Mouse (Mus musculus) layer of hippocampus, adult 9-11 months (tissue): ENCODE data around the gene Olfr523.
A peak's percentile ranks its signal among the peaks of the same experiment; 100 is the strongest.
"Not testable (repeated sequence)": the region's sequence is repeated elsewhere in the genome, so short reads cannot be mapped to it uniquely, and the experiment has no call there.

Experiments
- DNase-seq: peaks from one replicate; pipeline ENCODE4 v3.0.0; 2022

Olfr523 gene

DNA sequence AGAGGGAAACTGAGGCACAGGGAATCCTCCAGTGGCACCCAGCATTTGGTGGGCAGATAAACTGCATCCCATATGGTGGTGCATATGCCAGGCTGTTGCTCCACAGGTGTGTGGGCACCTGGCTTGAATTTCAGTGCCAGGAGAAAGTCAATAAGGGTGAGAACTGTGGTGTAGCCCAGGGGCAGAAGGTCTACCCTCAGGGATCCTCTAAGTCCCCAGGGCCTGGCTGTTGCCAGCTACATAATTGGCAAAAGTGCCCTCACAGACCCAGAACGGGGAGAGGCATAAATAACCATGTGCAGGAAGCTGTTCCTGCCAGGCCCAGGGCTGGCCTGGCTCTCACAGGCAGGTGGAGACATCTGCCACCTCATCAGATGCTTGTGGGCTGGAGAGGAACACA is at the start of gene Olfr523:
TSS of gene Olfr523 (plus strand) at position 282 of the 400 bp plus-strand sequence.
- no peak for DNase-seq

- no peak for DNase-seq
These were observed 48.6 kb upstream of the Olfr523 start for GRCm38 (mm10) chr7:140124382-140124781.

DNA sequence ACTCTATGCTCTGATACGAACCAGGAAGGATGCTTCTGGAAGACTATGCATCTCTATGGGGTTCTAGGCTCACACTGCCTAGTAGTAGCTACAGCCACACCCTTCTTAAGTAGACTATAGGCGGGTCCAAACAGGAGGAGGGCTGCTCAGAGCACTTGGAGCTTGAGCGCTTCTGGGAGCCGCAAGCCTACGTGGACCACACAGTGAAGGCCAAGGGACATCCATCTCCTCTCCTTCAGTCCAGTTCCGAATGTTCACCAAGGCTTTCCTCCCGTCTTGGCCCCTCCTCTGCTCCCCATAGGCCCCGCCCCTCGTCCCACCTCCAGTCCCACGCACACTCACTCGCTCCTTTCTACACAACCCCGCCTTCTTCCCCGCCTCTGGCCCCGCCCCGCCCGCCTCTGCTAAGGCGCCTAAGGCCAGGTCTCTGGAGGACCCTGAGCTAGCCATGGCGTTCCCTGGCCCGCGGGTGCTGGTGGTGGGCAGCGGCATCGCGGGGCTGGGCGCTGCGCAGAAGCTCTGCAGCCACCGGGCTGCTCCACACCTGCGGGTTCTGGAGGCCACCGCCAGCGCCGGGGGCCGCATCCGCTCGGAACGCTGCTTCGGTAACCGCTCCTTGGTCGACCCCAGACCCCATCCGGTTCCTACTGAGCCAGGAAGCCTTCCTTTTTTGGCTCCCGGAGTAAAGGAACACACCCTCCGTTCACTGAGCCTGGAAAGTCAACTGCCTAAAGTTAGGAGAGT is 47.6 kb upstream of the Olfr523 start:
- DNase-seq = peak; percentile 92

DNA sequence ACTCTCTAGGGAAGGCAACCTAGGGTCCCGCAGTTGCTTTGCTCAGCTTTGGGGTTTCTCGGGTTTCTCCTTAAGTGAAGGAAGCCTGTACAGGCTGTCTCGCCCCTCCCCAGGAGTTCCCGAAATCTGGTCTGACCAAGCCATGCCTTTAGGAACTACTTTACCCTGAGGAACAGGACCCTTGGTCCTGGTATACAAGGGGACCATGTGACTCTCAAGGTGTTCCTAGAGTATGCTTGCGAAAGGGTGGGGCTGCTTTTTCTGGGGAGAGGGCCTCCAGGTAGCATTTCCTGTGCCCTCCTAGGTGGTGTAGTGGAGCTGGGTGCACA is 47.0 kb upstream of the Olfr523 start:
- no peak for DNase-seq

GRCm38 (mm10) chr7:140126934-140127333 is 46.1 kb upstream of the Olfr523 start:
- no peak for DNase-seq

GRCm38 (mm10) chr7:140127911-140128310 is 45.1 kb upstream of the Olfr523 start:
- DNase-seq = no peak

GRCm38 (mm10) chr7:140132184-140132583 is 40.8 kb upstream of the Olfr523 start:
- not testable (repeated sequence) for DNase-seq

- not testable (repeated sequence) for DNase-seq
These were observed 39.0 kb upstream of the Olfr523 start for GRCm38 (mm10) chr7:140134033-140134432.

DNA sequence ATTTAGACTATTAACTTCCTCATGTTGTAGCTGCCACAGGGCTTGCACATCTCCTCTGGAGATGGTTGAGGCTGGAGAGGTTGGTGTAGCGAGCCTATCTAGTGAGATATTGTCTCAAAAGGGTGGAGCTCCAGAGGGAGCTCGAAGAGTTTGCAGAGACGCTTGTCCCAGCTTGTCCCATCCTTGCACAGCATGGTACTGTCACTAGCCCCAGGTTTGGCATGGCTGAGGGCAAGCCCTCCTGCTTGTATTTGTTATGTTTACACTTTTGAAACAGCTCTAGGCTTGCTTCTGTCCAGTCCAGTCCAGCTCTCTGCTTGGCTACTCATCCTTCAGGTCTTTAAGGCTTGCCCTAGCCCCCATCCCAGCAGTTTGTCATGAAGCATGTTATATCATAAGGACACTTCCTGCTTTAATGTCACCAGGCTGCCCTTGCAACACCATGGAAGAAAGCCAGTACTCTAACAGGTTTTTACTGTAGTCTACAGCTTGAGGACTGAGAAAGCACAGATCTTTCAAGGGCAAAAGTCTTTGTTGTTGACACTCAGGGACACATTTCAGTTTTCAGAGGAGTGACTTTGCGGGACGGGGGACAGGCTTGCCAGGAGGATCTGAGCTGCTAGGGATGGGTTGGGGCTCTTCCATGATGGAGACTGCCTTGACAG is 37.8 kb upstream of the Olfr523 start:
- DNase-seq = no peak

DNA sequence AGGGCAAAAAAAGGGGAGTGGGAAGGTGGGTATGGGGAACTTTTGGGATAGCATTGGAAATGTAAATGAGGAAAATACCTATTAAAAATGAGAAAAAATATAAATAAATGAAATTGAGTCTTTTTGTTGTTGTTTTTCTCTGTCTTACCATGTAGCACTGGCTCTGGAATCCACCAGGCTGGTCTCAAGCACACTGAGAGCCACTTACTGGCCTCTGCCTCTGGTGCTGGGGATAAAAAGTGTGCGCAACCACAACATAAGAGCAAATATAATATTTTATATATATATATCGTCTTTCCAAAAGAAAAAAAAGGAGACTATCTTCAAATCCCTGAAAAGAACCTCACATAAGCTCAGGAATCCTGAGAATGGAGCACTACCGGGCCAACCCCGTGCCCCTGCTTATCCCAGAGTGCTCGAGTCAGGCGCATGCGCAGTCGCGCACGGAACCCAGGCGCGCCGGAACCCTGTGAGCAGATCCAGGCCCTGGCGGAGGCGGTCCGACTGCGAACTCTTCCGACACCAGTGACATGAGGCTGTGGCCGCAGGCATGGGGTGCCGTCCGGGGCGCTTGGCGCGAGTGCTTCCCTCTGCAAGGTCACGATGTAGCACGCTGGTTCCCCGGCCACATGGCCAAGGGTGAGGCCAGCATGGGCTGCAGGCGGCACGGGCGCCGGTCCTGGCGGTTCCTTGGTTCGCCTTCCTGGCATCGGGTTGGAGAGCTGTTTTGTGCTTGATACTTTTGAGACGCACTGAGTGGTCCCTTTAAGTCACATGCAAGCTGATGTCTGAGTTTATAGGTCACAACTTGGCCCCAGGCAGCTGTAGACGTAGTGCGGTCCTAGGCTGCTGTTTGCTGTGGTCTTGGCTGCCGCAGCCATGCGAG is 35.6 kb upstream of the Olfr523 start, which contains the start of gene Mtg1:
TSS of gene Mtg1 (plus strand) at position 430 of the 886 bp plus-strand sequence.
- DNase-seq = peak; percentile 97

- no peak for DNase-seq
These were observed 35.1 kb upstream of the Olfr523 start for GRCm38 (mm10) chr7:140138021-140138310.

DNA sequence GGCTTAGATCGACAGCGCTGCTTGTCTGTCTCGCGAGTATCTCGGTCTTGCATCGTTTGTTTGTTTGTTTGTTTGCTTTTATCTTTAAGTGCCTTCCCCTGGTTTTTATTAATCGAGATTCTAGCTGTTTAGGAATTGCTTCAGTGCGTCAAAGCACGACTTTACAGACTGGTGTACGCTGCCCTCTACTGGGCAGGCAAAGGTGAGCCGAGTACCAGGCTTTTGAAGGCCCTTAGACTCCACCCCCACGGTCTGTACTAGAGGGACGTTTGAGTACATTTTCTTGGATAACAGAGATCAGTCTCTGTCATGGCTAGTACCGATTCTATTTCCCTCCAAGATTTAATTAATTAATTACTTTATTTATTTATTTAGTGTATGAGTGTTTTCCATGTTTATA is 31.7 kb upstream of the Olfr523 start:
- peak; percentile 49 for DNase-seq

DNA sequence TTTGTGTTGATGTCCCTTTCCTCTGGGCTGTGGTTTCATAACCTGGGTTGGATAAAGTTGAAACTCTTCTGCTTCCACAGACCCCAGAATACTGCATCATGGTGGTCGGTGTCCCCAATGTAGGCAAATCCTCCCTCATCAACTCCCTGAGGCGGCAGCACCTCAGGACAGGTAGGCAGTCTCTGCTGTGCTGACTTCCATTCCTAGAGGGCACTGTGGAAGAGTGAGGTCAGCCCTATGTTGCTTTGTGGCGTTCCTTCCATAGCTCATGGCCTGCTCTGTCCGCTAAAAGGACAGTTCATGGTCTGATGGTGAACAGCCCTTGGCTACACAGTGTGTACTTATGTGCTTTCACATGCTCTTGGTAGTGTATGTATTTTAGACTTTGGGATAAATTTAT is 28.5 kb upstream of the Olfr523 start:
- DNase-seq = no peak

DNA sequence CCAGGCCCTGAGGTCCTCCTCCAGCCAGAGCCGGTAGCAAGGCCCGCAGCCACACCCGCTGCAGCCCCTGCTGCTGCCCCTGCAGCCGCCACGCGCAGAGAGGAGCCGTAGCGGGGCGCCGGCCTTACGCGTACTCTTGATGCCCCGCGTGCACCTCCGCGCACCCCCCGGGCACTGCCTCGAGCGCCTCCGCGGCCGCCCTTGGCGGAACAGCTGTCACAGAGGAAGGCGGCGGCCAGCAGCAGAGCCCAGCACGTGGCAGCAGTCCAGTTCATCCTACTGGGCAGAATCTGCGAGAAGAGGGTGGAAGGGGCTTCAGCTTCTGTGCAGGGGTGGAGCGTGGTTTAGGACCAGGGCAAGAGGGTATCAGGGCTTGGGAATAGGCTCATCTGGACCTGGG is 19.6 kb upstream of the Olfr523 start:
- no peak for DNase-seq

DNA sequence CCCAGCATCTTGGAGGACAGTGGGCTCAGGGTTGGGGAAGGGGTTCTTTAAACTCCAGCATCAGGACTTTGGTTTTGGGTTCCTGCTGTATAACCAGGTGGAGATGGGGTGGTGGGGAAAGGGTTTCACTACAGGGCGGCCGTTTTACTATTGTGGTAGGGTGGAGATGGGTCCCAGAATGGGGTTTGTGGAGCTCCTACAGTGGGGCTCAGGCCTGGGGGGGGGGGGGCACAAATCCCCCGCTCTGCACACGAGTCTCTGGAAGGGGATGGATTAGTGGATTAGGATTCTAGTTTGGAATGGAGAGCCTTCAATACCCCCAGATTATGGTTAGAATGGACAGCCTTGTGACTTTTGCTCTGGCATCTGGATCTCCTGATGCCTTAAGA is 19.2 kb upstream of the Olfr523 start:
- DNase-seq = no peak

GRCm38 (mm10) chr7:140154218-140154927 is 18.6 kb upstream of the Olfr523 start, which contains the start of gene Sprn:
Gene Sprn, minus strand, starts transcription at chr7:140154877.
- DNase-seq = peak; percentile 83

- DNase-seq = no peak
These were observed 12.7 kb upstream of the Olfr523 start for GRCm38 (mm10) chr7:140160363-140160762.

DNA sequence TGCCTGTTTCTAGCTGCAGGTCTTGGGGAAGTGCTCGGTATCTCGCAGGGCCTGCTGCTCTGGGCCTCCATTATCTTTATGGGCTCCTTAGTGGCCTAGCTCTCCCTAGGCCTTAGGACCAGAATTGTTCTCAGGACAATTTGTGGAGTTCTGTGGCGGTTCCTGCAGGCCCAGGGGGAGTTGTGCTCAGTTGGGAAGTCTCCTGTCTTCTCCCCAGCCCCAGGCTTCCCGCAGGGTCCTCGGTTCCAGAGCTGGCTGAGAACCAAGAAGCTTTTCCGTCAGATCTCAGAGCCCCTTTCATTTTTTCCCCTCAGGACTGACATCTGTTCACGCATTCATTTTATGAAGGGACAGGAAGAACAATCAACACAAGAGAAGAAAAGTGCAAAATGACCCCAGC is 8.4 kb upstream of the Olfr523 start, which contains the start of gene Olfr522:
TSS of gene Olfr522 (minus strand) at position 101 of the 400 bp plus-strand sequence.
- DNase-seq = no peak

DNA sequence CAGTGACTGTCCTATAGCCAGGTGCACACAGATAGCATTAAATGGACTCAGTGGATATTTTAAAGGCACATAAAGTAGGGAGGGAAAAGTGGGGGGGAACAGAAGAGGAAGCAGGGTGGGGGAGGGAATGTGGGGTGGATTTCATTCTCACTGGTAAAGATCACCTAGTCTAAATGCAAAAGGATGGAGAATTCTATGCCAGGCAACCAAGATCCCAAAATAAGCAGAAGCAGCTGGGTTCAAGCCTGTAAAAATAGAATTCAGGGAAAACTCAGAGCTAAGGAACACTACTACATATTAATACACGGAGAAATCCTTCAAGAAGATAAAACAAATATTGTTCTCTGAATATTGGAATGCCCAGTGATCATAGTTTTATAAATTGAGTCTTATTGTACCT is 5.1 kb upstream of the Olfr523 start:
- DNase-seq = peak; percentile 26

DNA sequence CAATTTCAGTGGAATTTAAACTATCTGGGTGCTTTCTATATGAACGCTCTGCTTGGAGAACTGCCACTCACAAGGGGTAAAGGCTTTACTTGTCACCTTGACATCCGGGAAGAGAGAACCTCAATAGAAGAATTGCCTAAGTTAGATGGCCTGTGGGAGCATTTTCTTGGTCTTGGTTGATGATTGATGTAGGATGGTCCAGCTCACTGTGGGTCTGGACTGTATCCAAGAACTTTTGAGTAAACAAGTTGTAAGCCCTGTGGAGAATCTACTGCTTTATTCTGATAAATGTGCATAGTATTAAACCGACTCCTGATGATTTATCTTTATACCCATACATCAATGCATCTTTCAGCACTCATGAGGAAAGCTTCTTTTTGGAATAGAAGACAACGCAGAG is 3.6 kb upstream of the Olfr523 start:
- DNase-seq = no peak

GRCm38 (mm10) chr7:140170863-140171262 is 2.2 kb upstream of the Olfr523 start:
- no peak for DNase-seq

- no peak for DNase-seq
These were observed 6.2 kb downstream of the Olfr523 start for GRCm38 (mm10) chr7:140179176-140179575.

- no peak for DNase-seq
These were observed 7.7 kb downstream of the Olfr523 start for GRCm38 (mm10) chr7:140180692-140181091.
